Mouse (Mus musculus) hindbrain, embryonic 11.5 days (tissue): ENCODE data around the gene Lypd6b. TPM values are rescaled to one million over a fixed set of nuclear protein-coding genes. Genes with fewer than 3 reads are reported as not detected.

Experiments
- ATAC-seq: fragments of 200-750 bp; cut with Nextera tagmentation; 2 replicates; pipeline ENCODE4 v1.8.0; 2017; ENCODE audit warnings: mild to moderate bottlenecking, moderate TSS enrichment, moderate library complexity; ENCODE audit not compliant: low FRiP score
- DNase-seq: peaks from one replicate; pipeline ENCODE4 v3.0.0-alpha.2; 2015; ENCODE audit warnings: low spot score
- H3K27ac ChIP-seq: fragments of 300-500 bp; sonication (generic); 2 replicates; pipeline ENCODE4 v1.5.1; 2014; ENCODE audit warnings: mild to moderate bottlenecking, low read depth, low read length
- H3K27me3 ChIP-seq: fragments of 300-500 bp; sonication (generic); 2 replicates; pipeline ENCODE4 v1.6.1; 2014; ENCODE audit warnings: mild to moderate bottlenecking, low read length, moderate library complexity, mixed read lengths; ENCODE audit not compliant: control insufficient read depth, insufficient read depth
- H3K36me3 ChIP-seq: fragments of 300-500 bp; sonication (generic); 2 replicates; pipeline ENCODE4 v1.6.1; 2014; ENCODE audit warnings: mild to moderate bottlenecking, low read length, moderate library complexity, mixed read lengths; ENCODE audit not compliant: control insufficient read depth, insufficient read depth
- H3K4me1 ChIP-seq: fragments of 300-500 bp; sonication (generic); replicated peaks from 2 replicates; pipeline ENCODE4 v1.6.1; 2014; ENCODE audit warnings: low read length, mixed read lengths; ENCODE audit not compliant: control insufficient read depth, insufficient read depth
- H3K4me2 ChIP-seq: fragments of 300-500 bp; sonication (generic); replicated peaks from 2 replicates; pipeline ENCODE4 v1.6.1; 2014; ENCODE audit warnings: mild to moderate bottlenecking, low read depth, low read length
- H3K4me3 ChIP-seq: fragments of 300-500 bp; sonication (generic); 2 replicates; pipeline ENCODE4 v1.5.1; 2014; ENCODE audit warnings: low read depth, low read length
- H3K9ac ChIP-seq: fragments of 300-500 bp; sonication (generic); 2 replicates; pipeline ENCODE4 v1.6.1; 2014; ENCODE audit warnings: low read depth, low read length
- H3K9me3 ChIP-seq: fragments of 300-500 bp; sonication (generic); 2 replicates; pipeline ENCODE4 v1.6.1; 2016; ENCODE audit warnings: low read length; ENCODE audit not compliant: control insufficient read depth
- WGBS: fragments of 180-500 bp; shearing (Covaris S2); extraction: QIAGEN DNeasy Blood & Tissue Kit; methylation state at CpG from one replicate; pipeline ENCODE4 v1.1.7; 2014; 5-methylcytosine and 5-hydroxymethylcytosine counted together
- polyA plus RNA-seq: library from polyadenylated mRNA; unstranded; fragments of >200 nt; fragmentation: Nextera tagmentation; extraction: Ambion mirVana; gene quantifications from 2 replicates; pipeline ENCODE4 v1.2.1, GENCODE M21; 2014

Gene Lypd6b
- polyA plus RNA-seq, 1 experiment from 2014 or later: 2.1 TPM

DNA sequence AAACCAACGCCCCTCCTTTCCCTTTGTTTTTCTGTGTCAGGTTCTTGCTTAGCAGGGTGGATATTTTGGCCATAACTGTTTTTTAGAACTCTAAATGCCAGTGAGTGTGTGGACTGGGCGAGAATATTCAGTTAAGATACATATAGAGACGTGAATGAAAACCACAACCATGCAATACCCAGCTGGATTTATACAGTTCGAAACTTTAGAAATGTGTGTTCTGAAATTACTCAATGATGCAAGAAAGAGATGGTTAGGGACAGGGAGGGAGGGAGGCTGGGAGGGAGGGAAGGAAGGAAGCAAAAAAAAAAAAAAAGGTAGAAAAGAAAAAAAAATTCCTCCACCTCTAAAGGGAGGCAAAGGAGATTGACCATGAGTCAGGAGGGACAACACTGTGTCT, 98.7 kb downstream of the Lypd6b start:
- DNase-seq (no peak), ATAC-seq (no peak)
- no peaks in the 10 kb centered on the region for H3K4me1 ChIP-seq
- no peaks in the 10 kb centered on the region for H3K36me3 ChIP-seq
- H3K4me3 ChIP-seq: no peak overlapping the region
- H3K9ac ChIP-seq: no peak overlapping the region
- H3K9me3 ChIP-seq: no peaks in the 10 kb centered on the region
- no peak overlapping the region for H3K27ac ChIP-seq
- 90% methylated on average over 4 of the region's 4 CpGs for WGBS
- no peak overlapping the region for H3K4me2 ChIP-seq
- H3K27me3 ChIP-seq: no peaks in the 10 kb centered on the region

DNA sequence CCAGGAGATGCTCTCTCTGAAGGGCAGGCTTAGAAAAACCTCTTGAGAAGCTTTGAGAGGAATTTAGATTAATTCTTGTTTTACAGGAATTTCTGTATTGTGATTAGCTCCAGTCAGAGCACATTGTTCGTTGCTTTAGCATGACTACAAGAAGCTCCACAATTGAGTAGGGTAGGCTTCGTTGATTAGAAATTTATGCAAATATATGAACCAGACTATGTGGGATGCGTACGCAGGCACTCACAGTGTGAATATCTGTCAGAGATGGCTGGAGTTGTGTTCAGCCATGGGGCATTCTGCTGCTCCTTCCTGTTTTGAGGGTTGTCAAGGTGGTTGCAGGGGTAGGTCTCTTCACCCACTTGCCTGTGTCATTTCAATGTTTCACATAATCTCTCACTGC, 100.9 kb downstream of the Lypd6b start:
- Histone ChIP-seq H3K4me2 (no peak overlapping the region), H3K27ac (no peak overlapping the region), H3K9ac (no peak overlapping the region), H3K27me3 (no peaks in the 10 kb centered on the region), H3K36me3 (no peaks in the 10 kb centered on the region), H3K9me3 (no peaks in the 10 kb centered on the region), H3K4me1 (no peaks in the 10 kb centered on the region), H3K4me3 (no peak overlapping the region)
- ATAC-seq (no peak), DNase-seq (no peak)
- WGBS: 76% methylated on average over 4 of the region's 4 CpGs

DNA sequence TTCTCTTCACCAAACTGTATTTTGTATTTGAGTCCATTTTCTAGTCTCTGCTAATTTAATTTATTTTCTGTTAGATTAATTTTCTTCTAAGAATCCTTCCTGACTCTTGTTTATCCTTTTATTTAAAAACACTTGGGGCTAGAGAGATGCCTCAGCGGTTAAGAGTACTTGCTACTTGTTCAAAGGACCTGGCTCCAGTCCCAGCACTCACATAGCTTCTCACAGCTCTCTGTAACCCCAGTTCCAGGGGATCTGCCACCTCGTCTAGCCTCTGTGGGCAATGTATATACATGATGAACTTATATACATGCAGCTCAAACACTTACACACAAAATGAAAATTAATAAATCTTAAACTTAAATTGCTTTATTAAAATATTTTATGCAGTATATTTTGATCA, 103.2 kb downstream of the Lypd6b start:
- Histone ChIP-seq H3K4me3 (no peak overlapping the region), H3K9me3 (no peaks in the 10 kb centered on the region), H3K4me1 (no peaks in the 10 kb centered on the region), H3K4me2 (no peak overlapping the region), H3K27me3 (no peaks in the 10 kb centered on the region), H3K36me3 (no peaks in the 10 kb centered on the region), H3K27ac (no peak overlapping the region), H3K9ac (no peak overlapping the region)
- no peak for ATAC-seq
- DNase-seq: no peak
- 73% methylated on average over 2 of the region's 2 CpGs for WGBS

DNA sequence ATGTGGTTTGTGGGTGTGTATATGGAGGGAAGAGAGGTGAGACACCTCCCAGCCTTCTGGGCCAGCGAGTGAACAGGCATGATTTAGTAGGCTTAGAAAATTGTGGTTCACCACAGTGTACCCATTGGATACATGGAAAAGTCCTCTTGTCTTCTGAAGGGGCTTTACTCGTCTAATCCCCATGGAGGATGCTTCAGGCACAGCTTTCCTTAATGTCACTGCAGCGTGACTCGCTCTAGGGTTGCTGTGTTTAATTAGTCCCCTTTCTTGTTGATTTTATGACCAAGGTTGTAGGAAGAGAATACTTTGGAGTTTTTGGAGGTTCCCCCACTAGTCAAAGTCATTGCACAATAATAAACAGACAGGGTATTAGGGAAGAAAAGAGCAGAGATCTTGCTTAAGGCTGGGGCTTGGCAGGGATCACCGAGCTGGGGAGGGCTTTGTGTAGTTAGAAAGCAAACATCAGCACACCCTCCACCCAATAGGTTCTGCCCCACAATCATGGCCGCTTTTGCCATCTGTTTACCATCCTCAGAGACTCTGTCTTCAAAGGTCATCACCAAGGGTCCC, 122.4 kb downstream of the Lypd6b start:
- Histone ChIP-seq H3K27ac (no peak overlapping the region), H3K4me2 (no peak overlapping the region), H3K4me3 (no peak overlapping the region), H3K9me3 (no peaks in the 10 kb centered on the region), H3K27me3 (no peaks in the 10 kb centered on the region), H3K9ac (no peak overlapping the region), H3K4me1 (no peaks in the 10 kb centered on the region), H3K36me3 (no peaks in the 10 kb centered on the region)
- WGBS: 82% methylated on average over 6 of the region's 6 CpGs
- no peak for ATAC-seq
- DNase-seq: no peak

DNA sequence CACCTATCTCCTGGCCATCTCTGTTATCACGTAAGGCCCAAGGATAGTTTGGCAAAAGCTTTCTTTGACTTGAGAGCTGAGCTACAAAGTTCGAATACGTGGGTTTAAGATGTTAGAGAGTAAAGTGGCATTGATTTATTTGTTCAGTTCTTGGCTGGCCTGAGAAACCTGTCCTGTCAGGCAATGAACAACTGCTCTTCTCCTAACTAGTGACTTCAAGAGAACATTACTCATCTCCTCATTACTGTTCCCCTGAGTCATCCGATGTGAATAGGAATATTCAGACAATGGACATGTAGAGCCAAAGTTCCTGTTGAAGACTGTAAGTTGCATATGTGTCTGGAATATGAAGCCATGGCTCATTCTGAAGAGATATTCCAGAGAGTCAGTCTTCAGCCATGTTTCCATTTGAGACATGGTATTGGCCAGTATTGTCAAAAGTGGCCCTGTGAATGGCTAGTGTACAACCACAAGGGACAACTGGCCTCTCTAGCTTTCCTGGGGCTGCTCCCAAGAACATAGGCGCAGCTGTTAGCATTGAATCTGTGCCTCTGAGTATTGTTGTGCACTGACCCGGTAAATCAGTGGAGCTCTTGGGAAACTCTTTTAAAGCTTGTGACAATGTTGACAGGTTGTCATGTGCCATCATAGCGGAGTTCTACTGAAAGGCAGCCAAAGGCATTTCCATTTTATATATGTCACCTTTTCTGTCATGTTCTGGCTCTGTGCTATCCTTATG, 124.0 kb downstream of the Lypd6b start:
- no peaks in the 10 kb centered on the region for H3K4me1 ChIP-seq
- no peaks in the 10 kb centered on the region for H3K27me3 ChIP-seq
- H3K4me3 ChIP-seq: no peak overlapping the region
- WGBS: 67% methylated on average over 7 of the region's 7 CpGs
- H3K36me3 ChIP-seq: no peaks in the 10 kb centered on the region
- no peak overlapping the region for H3K4me2 ChIP-seq
- H3K9me3 ChIP-seq: no peaks in the 10 kb centered on the region
- no peak overlapping the region for H3K27ac ChIP-seq
- DNase-seq: peak; percentile 35
- ATAC-seq: peak; percentile 75
- H3K9ac ChIP-seq: no peak overlapping the region

DNA sequence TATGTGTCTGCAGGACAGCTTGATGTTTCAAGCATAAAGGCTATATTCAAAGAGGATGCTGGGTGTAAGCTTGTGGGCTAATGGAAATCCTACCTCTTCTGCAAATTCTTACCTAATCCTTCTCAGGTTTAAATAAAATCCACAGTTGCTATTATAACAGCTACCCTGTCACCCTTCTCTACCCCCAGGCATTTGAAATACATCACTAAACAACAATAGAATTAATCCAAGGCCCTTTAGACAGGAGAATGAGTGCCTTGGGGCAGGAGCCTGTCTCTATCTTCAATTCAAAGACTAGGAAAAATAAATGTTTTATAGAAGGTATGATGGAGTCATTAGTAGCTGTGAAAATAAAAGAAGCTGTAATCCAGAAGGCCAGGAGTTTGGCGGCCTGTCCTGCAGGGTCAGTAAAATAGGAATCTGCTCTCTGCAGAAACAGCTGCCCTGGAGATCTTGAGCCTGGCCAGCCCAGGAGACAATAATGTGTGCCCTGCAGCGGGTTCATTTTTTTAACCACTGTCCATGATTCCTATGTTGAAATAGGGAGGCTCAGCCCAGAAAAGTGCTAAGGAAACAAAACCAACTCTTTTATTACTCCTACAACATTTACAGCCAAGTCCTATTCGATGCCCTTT, 124.9 kb downstream of the Lypd6b start:
- Histone ChIP-seq H3K4me3 (no peak overlapping the region), H3K4me2 (no peak overlapping the region), H3K36me3 (no peaks in the 10 kb centered on the region), H3K27ac (no peak overlapping the region), H3K9ac (no peak overlapping the region), H3K27me3 (no peaks in the 10 kb centered on the region), H3K4me1 (no peaks in the 10 kb centered on the region), H3K9me3 (no peaks in the 10 kb centered on the region)
- no peak for ATAC-seq
- DNase-seq: no peak
- WGBS: 84% methylated on average over 3 of the region's 3 CpGs

DNA sequence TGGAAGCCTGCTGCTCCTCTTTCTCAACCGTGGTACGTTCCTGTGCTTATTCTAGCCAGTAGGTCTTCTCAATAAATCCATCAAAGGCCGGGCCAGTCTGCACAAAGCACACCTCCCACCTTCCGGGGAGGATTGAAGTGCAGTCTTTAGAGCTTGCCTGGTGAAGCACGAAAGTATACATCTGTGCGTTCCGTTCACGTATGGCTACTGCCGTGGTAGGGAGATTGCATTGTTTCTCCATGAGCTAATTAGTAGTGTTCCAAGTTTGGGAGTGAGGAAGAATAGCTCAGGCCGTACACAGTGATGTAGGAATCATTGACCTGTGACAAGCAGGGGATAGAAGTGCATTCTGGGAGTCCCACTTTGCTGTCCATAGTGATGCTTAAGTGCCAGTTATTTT, 130.0 kb downstream of the Lypd6b start:
- H3K27ac ChIP-seq: no peak overlapping the region

DNA sequence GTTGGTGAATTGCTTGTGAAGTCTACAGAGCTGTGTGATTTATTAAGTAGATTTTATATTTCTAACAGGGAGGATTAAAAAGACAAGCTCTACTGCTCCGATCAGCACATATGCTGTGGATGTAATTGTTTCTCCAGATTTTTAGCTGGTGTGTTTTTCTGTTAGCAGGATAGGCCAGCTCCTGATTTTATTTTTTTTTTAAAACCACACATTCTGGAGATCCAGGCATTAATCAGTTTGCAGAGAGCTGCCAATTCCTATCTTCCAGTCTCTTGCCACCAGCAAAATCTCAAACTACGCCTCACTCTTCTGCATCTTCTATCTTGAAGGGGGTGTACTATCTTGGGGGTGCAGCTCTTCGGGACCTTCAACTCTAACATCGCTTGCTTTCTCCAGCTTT, 130.6 kb downstream of the Lypd6b start:
- H3K9me3 ChIP-seq: no peaks in the 10 kb centered on the region
- H3K4me3 ChIP-seq: no peak overlapping the region
- H3K4me2 ChIP-seq: no peak overlapping the region
- H3K4me1 ChIP-seq: no peaks in the 10 kb centered on the region
- WGBS: 84% methylated on average over 4 of the region's 4 CpGs
- DNase-seq (no peak), ATAC-seq (no peak)
- no peak overlapping the region for H3K9ac ChIP-seq
- no peaks in the 10 kb centered on the region for H3K27me3 ChIP-seq
- H3K36me3 ChIP-seq: no peaks in the 10 kb centered on the region
- no peak overlapping the region for H3K27ac ChIP-seq

More for the DNA sequence above, 130.0 kb downstream of the Lypd6b start:
- Histone ChIP-seq H3K4me3 (no peak overlapping the region), H3K27me3 (no peaks in the 10 kb centered on the region), H3K4me2 (no peak overlapping the region), H3K4me1 (no peaks in the 10 kb centered on the region), H3K9me3 (no peaks in the 10 kb centered on the region), H3K9ac (no peak overlapping the region), H3K36me3 (no peaks in the 10 kb centered on the region)
- no peak for ATAC-seq
- no peak for DNase-seq
- WGBS: 38% methylated on average over 10 of the region's 10 CpGs

DNA sequence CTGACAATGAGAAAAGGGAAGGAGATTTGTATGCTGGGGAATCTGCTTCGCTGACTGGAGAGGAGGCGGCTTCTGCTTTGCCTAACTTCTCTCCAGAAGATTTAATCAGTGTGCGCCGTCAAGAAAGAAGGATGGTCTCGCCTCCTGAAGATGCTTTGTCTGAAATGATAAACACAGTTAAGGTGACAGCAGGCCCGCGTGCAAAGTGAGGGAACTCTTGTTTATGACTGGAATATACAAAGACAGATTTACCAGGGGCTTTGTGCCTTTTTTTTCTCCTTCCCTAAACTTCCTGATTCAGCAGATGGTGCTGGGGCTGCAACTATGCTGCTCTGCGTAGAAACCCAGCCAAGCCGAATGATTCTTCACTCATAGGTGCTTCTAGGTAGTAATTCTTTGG, 131.2 kb downstream of the Lypd6b start:
- Histone ChIP-seq H3K4me3 (no peak overlapping the region), H3K27ac (no peak overlapping the region), H3K36me3 (no peaks in the 10 kb centered on the region), H3K4me1 (no peaks in the 10 kb centered on the region), H3K4me2 (no peak overlapping the region), H3K9ac (no peak overlapping the region), H3K27me3 (no peaks in the 10 kb centered on the region), H3K9me3 (no peaks in the 10 kb centered on the region)
- 39% methylated on average over 9 of the region's 9 CpGs for WGBS
- no peak for DNase-seq
- no peak for ATAC-seq
